Mouse (Mus musculus) kidney, embryonic 14.5 days (tissue): Measurements from ENCODE around the gene Gm7168. TPM values are rescaled to one million over a fixed set of nuclear protein-coding genes. Genes with fewer than 3 reads are reported as not detected.
"Not testable (repeated sequence)": the region's sequence is repeated elsewhere in the genome, so short reads cannot be mapped to it uniquely, and the experiment has no call there.

Experiments used
- ATAC-seq: fragments of 200-750 bp; cut with Nextera tagmentation; 2 replicates; pipeline ENCODE4 v1.8.0; 2017; ENCODE audit warnings: moderate number of reproducible peaks, mild to moderate bottlenecking, moderate TSS enrichment, moderate library complexity; ENCODE audit not compliant: low FRiP score, low TSS enrichment
- H3K27ac ChIP-seq: fragments of 300-500 bp; sonication (generic); 2 replicates; pipeline ENCODE4 v1.5.1; 2014; ENCODE audit warnings: low read depth, mild to moderate bottlenecking, low read length, moderate library complexity, mixed read lengths
- H3K27me3 ChIP-seq: fragments of 300-500 bp; sonication (generic); 2 replicates; pipeline ENCODE4 v1.6.1; 2014; ENCODE audit warnings: mild to moderate bottlenecking, low read length; ENCODE audit not compliant: control insufficient read depth, insufficient read depth
- H3K36me3 ChIP-seq: fragments of 300-500 bp; sonication (generic); 2 replicates; pipeline ENCODE4 v1.6.1; 2014; ENCODE audit warnings: low read length, mixed read lengths; ENCODE audit not compliant: control insufficient read depth, insufficient read depth
- H3K4me1 ChIP-seq: fragments of 300-500 bp; sonication (generic); 2 replicates; pipeline ENCODE4 v1.6.1; 2014; ENCODE audit warnings: low read length, mixed read lengths; ENCODE audit not compliant: control insufficient read depth, insufficient read depth
- H3K4me2 ChIP-seq: fragments of 300-500 bp; sonication (generic); replicated peaks from 2 replicates; pipeline ENCODE4 v1.6.1; 2014; ENCODE audit warnings: low read depth, mild to moderate bottlenecking, low read length
- H3K4me3 ChIP-seq: fragments of 300-500 bp; sonication (generic); 2 replicates; pipeline ENCODE4 v1.5.1; 2014; ENCODE audit warnings: mild to moderate bottlenecking, low read length
- H3K9ac ChIP-seq: fragments of 300-500 bp; sonication (generic); 2 replicates; pipeline ENCODE4 v1.6.1; 2014; ENCODE audit warnings: low read depth, mild to moderate bottlenecking, low read length, moderate library complexity
- H3K9me3 ChIP-seq: fragments of 300-500 bp; sonication (generic); 2 replicates; pipeline ENCODE4 v1.6.1; 2016; ENCODE audit warnings: low read length; ENCODE audit not compliant: control insufficient read depth
- WGBS: fragments of 180-500 bp; shearing (Covaris S2); extraction: QIAGEN DNeasy Blood & Tissue Kit; methylation state at CpG from one replicate; pipeline ENCODE4 v1.1.7; 2014; 5-methylcytosine and 5-hydroxymethylcytosine counted together
- polyA plus RNA-seq: library from polyadenylated mRNA; unstranded; fragments of >200 nt; fragmentation: Nextera tagmentation; extraction: Ambion mirVana; gene quantifications from 2 replicates; pipeline ENCODE4 v1.2.1, GENCODE M21; 2014

Gene Gm7168
- not detected in 2 replicates for polyA plus RNA-seq

- not testable (repeated sequence) for H3K9me3 ChIP-seq, H3K36me3 ChIP-seq, H3K4me1 ChIP-seq, H3K4me3 ChIP-seq, H3K27me3 ChIP-seq, H3K9ac ChIP-seq, H3K4me2 ChIP-seq, H3K27ac ChIP-seq, ATAC-seq
- 82% methylated on average over 1 of the region's 2 CpGs for WGBS
These were observed at the start of gene Gm7168 for GRCm38 (mm10) chr17:13948073-13948472. Gene Gm7168 (plus strand): TSS chr17:13948373.

GRCm38 (mm10) chr17:13898838-13899237, 49.3 kb upstream of the Gm7168 start:
- Histone ChIP-seq H3K27ac (no peak overlapping the region), H3K9me3 (no peaks in the 10 kb centered on the region), H3K4me2 (no peak overlapping the region), H3K9ac (no peak overlapping the region), H3K27me3 (no peaks in the 10 kb centered on the region), H3K4me1 (no peaks in the 10 kb centered on the region), H3K4me3 (no peak overlapping the region), H3K36me3 (peaks cover 34% of the 10 kb centered on the region; the same call in 1 of the 2 replicates)
- no peak for ATAC-seq
- WGBS: 90% methylated on average over 17 of the region's 17 CpGs

- no peaks in the 10 kb centered on the region for H3K4me1 ChIP-seq
- H3K9ac ChIP-seq: no peak overlapping the region
- H3K4me3 ChIP-seq: no peak overlapping the region
- H3K9me3 ChIP-seq: no peaks in the 10 kb centered on the region
- no peaks in the 10 kb centered on the region for H3K27me3 ChIP-seq
- WGBS: 94% methylated on average over 7 of the region's 7 CpGs
- ATAC-seq: no peak
- H3K4me2 ChIP-seq: no peak overlapping the region
- H3K27ac ChIP-seq: no peak overlapping the region
- peaks cover 38% of the 10 kb centered on the region; the same call in 1 of the 2 replicates for H3K36me3 ChIP-seq
These were observed 48.9 kb upstream of the Gm7168 start for GRCm38 (mm10) chr17:13899241-13899640.

- peaks cover 35% of the 10 kb centered on the region for H3K36me3 ChIP-seq
- H3K27me3 ChIP-seq: no peaks in the 10 kb centered on the region
These were observed 44.4 kb upstream of the Gm7168 start for GRCm38 (mm10) chr17:13903793-13904192.

GRCm38 (mm10) chr17:13907082-13907481, 41.1 kb upstream of the Gm7168 start:
- Histone ChIP-seq H3K9me3 (no peaks in the 10 kb centered on the region), H3K4me3 (no peak overlapping the region), H3K4me1 (no peaks in the 10 kb centered on the region), H3K36me3 (peaks cover 23% of the 10 kb centered on the region), H3K9ac (no peak overlapping the region), H3K27ac (no peak overlapping the region), H3K27me3 (no peaks in the 10 kb centered on the region), H3K4me2 (no peak overlapping the region)
- WGBS: 93% methylated on average over 5 of the region's 5 CpGs
- ATAC-seq: no peak

More at GRCm38 (mm10) chr17:13903793-13904192, 44.4 kb upstream of the Gm7168 start:
- no peaks in the 10 kb centered on the region for H3K9me3 ChIP-seq
- H3K27ac ChIP-seq: no peak overlapping the region
- no peak overlapping the region for H3K4me2 ChIP-seq
- H3K9ac ChIP-seq: no peak overlapping the region
- no peak overlapping the region for H3K4me3 ChIP-seq
- 62% methylated on average over 8 of the region's 8 CpGs for WGBS
- no peaks in the 10 kb centered on the region for H3K4me1 ChIP-seq
- ATAC-seq: no peak

GRCm38 (mm10) chr17:13907681-13908080, 40.5 kb upstream of the Gm7168 start:
- Histone ChIP-seq H3K27ac (no peak overlapping the region), H3K4me3 (no peak overlapping the region), H3K36me3 (peaks cover 23% of the 10 kb centered on the region), H3K4me2 (no peak overlapping the region), H3K9me3 (no peaks in the 10 kb centered on the region), H3K27me3 (no peaks in the 10 kb centered on the region), H3K4me1 (no peaks in the 10 kb centered on the region), H3K9ac (no peak overlapping the region)
- ATAC-seq: no peak
- 83% methylated on average over 1 of the region's 1 CpGs for WGBS

GRCm38 (mm10) chr17:13913951-13914350, 34.2 kb upstream of the Gm7168 start:
- H3K9ac ChIP-seq: no peak overlapping the region
- no peaks in the 10 kb centered on the region for H3K9me3 ChIP-seq
- H3K27ac ChIP-seq: no peak overlapping the region
- no peaks in the 10 kb centered on the region for H3K4me1 ChIP-seq
- H3K27me3 ChIP-seq: no peaks in the 10 kb centered on the region
- 51% methylated on average over 4 of the region's 4 CpGs for WGBS
- no peak overlapping the region for H3K4me2 ChIP-seq
- no peak for ATAC-seq
- no peaks in the 10 kb centered on the region for H3K36me3 ChIP-seq
- H3K4me3 ChIP-seq: no peak overlapping the region

GRCm38 (mm10) chr17:13914531-13914930, 33.6 kb upstream of the Gm7168 start:
- 44% methylated on average over 4 of the region's 4 CpGs for WGBS
- Histone ChIP-seq H3K27me3 (no peaks in the 10 kb centered on the region), H3K4me3 (no peak overlapping the region), H3K4me2 (no peak overlapping the region), H3K4me1 (no peaks in the 10 kb centered on the region), H3K36me3 (no peaks in the 10 kb centered on the region), H3K27ac (peak overlapping the region; percentile 26; the same call in 1 of the 2 replicates), H3K9ac (no peak overlapping the region), H3K9me3 (no peaks in the 10 kb centered on the region)
- ATAC-seq: peak; percentile 65; the same call in 1 of the 2 replicates

- ATAC-seq: no peak
These were observed 27.4 kb upstream of the Gm7168 start for GRCm38 (mm10) chr17:13920771-13921170.

More at GRCm38 (mm10) chr17:13920771-13921170, 27.4 kb upstream of the Gm7168 start:
- no peak overlapping the region for H3K9ac ChIP-seq
- H3K27ac ChIP-seq: no peak overlapping the region
- H3K9me3 ChIP-seq: no peaks in the 10 kb centered on the region
- H3K4me3 ChIP-seq: no peak overlapping the region
- no peak overlapping the region for H3K4me2 ChIP-seq
- no peaks in the 10 kb centered on the region for H3K27me3 ChIP-seq
- no peaks in the 10 kb centered on the region for H3K4me1 ChIP-seq
- no peaks in the 10 kb centered on the region for H3K36me3 ChIP-seq
- 58% methylated on average over 2 of the region's 2 CpGs for WGBS
